Mouse (Mus musculus) liver, embryonic 14.5 days (tissue): ENCODE measurements around the gene Tnp1. TPM values are rescaled to one million over a fixed set of nuclear protein-coding genes. Genes with fewer than 3 reads are reported as not detected.

Experiments
- ATAC-seq: fragments of 200-750 bp; cut with Nextera tagmentation; 2 replicates; pipeline ENCODE4 v1.8.0; 2017; ENCODE audit warnings: moderate number of reproducible peaks, mild to moderate bottlenecking, moderate library complexity; ENCODE audit not compliant: insufficient read depth
- DNase-seq, 3 experiments: peaks; one replicate each; pipeline ENCODE4 v3.0.0-alpha.2; 2012 to 2013; ENCODE audit warnings: low read depth in 3 of 3, low spot score in 3 of 3
- H3K27ac ChIP-seq: fragments of 300-500 bp; sonication (generic); 2 replicates; pipeline ENCODE4 v1.5.1; 2014; ENCODE audit warnings: moderate library complexity, mild to moderate bottlenecking, control low read depth, inconsistent platforms
- H3K27me3 ChIP-seq: fragments of 300-500 bp; sonication (generic); 2 replicates; pipeline ENCODE4 v1.6.1; 2014; ENCODE audit warnings: mild to moderate bottlenecking, low read length, moderate library complexity; ENCODE audit not compliant: control insufficient read depth, insufficient read depth
- H3K36me3 ChIP-seq: fragments of 300-500 bp; sonication (generic); replicated peaks from 2 replicates; pipeline ENCODE4 v1.6.1; 2014; ENCODE audit warnings: low read depth; ENCODE audit not compliant: control insufficient read depth, insufficient read depth
- H3K4me1 ChIP-seq, 2 experiments: fragments of 200-500 bp in 1 of 2; fragments of 300-500 bp in 1 of 2; sonication (generic) in 1 of 2; replicated peaks; 2 replicates each; pipeline ENCODE4 v1.6.1; 2012 to 2014; ENCODE audit warnings: antibody characterized with exemption in 1 of 2, inconsistent platforms in 1 of 2, low read length in 1 of 2; ENCODE audit not compliant: control insufficient read depth in 2 of 2, insufficient read depth in 2 of 2
- H3K4me2 ChIP-seq: fragments of 300-500 bp; sonication (generic); 2 replicates; pipeline ENCODE4 v1.6.1; 2014; ENCODE audit warnings: low read depth, mild to moderate bottlenecking, control low read depth, moderate library complexity
- H3K4me3 ChIP-seq, 2 experiments: fragments of 200-500 bp in 1 of 2; fragments of 300-500 bp in 1 of 2; sonication (generic) in 1 of 2; 2 replicates each; pipeline ENCODE4 v1.5.1; 2012 to 2014; ENCODE audit warnings: low read depth in 2 of 2, low read length in 2 of 2, mild to moderate bottlenecking in 2 of 2, control low read depth in 1 of 2, inconsistent platforms in 1 of 2, moderate library complexity in 1 of 2; ENCODE audit not compliant: insufficient read depth in 1 of 2
- H3K9ac ChIP-seq: fragments of 300-500 bp; sonication (generic); replicated peaks from 2 replicates; pipeline ENCODE4 v1.6.1; 2014; ENCODE audit warnings: mild to moderate bottlenecking, control low read depth, moderate library complexity
- H3K9me3 ChIP-seq: fragments of 300-500 bp; sonication (generic); 2 replicates; pipeline ENCODE4 v1.6.1; 2016; ENCODE audit warnings: low read length, mixed read lengths; ENCODE audit not compliant: control insufficient read depth
- CTCF ChIP-seq: IDR thresholded peaks from 2 replicates; pipeline ENCODE4 v1.5.1; 2016; ENCODE audit warnings: antibody characterized with exemption, low read depth, control low read depth
- EP300 ChIP-seq: IDR thresholded peaks from 2 replicates; pipeline ENCODE4 v1.6.1; 2016; ENCODE audit warnings: antibody characterized with exemption, low read depth
- WGBS: fragments of 180-500 bp; shearing (Covaris S2); extraction: QIAGEN DNeasy Blood & Tissue Kit; methylation state at CpG from one replicate; pipeline ENCODE4 v1.1.7; 2014; ENCODE audit not compliant: insufficient replicate concordance; 5-methylcytosine and 5-hydroxymethylcytosine counted together
- polyA plus RNA-seq, 2 experiments: library from polyadenylated mRNA; depleted of rRNA in 1 of 2; stranded (reverse) in 1 of 2; unstranded in 1 of 2; fragments of >200 nt; fragmentation: Nextera tagmentation in 1 of 2; extraction: Ambion mirVana in 1 of 2; gene quantifications; 2 replicates each; pipeline versions ENCODE4 v1.2.1 to v1.2.3; 2012 to 2014

The Tnp1 gene
- polyA plus RNA-seq, 2 experiments: not detected

- Histone ChIP-seq H3K9me3 (no peaks in the 10 kb centered on the region), H3K36me3 (no peaks in the 10 kb centered on the region), H3K4me1 (no peaks in the 10 kb centered on the region), H3K4me2 (no peak overlapping the region), H3K27ac (no peak overlapping the region), H3K27me3 (no peaks in the 10 kb centered on the region), H3K9ac (no peak overlapping the region), H3K4me3 (no peak overlapping the region)
- TF ChIP-seq CTCF (no peak), EP300 (no peak)
- DNase-seq (no peak), ATAC-seq (no peak)
- WGBS: 63% methylated on average over 5 of the region's 5 CpGs
These were observed 20.8 kb downstream of the Tnp1 start for GRCm38 (mm10) chr1:72994751-72995528.

DNA sequence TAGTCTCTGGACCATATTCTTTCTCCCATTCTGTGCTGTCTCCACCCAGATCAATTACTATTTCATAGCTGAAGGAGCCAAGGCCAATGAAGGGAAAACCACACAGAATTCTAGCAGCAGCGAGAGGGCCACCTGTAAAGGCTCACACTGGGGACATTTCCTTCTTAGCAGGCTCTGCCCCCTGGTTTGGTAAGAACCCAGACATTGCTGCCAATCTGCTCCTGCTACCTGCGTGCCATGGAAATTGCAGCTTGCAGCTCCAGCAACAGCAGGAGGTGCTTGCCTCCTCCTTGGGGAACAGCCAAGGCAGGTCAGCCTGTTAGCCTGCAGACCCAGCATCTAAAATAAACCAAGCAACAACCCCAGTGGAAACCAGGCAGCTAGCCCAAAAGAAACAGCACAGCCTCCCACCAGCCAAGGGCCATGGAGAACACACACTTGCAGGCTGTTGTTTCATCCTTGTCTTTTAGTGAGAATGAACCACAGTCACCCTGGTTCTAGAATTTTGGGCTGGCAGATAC, 22.7 kb downstream of the Tnp1 start:
- DNase-seq: no peak

GRCm38 (mm10) chr1:72992209-72992608, 23.5 kb downstream of the Tnp1 start:
- 42% methylated on average over 2 of the region's 2 CpGs for WGBS
- Histone ChIP-seq H3K27me3 (no peaks in the 10 kb centered on the region), H3K9me3 (no peaks in the 10 kb centered on the region), H3K36me3 (no peaks in the 10 kb centered on the region), H3K4me3 (no peak overlapping the region), H3K4me2 (no peak overlapping the region), H3K4me1 (no peaks in the 10 kb centered on the region), H3K9ac (no peak overlapping the region), H3K27ac (no peak overlapping the region)
- TF ChIP-seq EP300 (no peak), CTCF (no peak)
- DNase-seq (no peak), ATAC-seq (no peak)

More for the DNA sequence above, 22.7 kb downstream of the Tnp1 start:
- Histone ChIP-seq H3K4me1 (no peaks in the 10 kb centered on the region), H3K9ac (no peak overlapping the region), H3K4me3 (no peak overlapping the region), H3K27ac (no peak overlapping the region), H3K36me3 (no peaks in the 10 kb centered on the region), H3K4me2 (no peak overlapping the region), H3K9me3 (no peaks in the 10 kb centered on the region), H3K27me3 (no peaks in the 10 kb centered on the region)
- TF ChIP-seq EP300 (no peak), CTCF (no peak)
- WGBS: 55% methylated on average over 2 of the region's 2 CpGs
- no peak for ATAC-seq

DNA sequence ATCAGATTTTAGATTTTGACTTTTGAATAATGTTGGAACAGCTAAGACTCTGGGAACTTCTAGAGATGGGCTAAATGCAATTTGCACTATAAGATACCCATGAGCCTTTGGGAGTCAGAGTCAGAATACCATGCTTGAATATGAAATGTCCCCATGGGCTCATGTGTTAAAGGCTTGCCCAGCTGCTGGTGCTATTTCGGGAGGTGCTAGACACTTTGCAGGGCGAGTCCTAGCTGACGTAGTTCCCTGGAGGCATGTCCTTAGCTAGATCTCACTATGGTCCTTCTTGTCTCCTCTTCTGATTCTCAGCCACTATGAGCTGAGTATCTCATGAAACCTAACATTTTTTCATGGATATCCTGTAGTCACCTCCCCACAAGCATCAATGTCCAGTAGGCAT, 26.8 kb downstream of the Tnp1 start:
- TF ChIP-seq EP300: no peak
- no peak for TF ChIP-seq CTCF
- H3K4me3 ChIP-seq: no peak overlapping the region
- H3K4me2 ChIP-seq: no peak overlapping the region
- DNase-seq (no peak), ATAC-seq (no peak)
- H3K9ac ChIP-seq: no peak overlapping the region
- H3K36me3 ChIP-seq: no peaks in the 10 kb centered on the region
- WGBS: 74% methylated on average over 3 of the region's 3 CpGs
- peaks cover 0 to 4% of the 10 kb centered on the region in 2 experiments; a peak in 1 of 4 replicates for H3K4me1 ChIP-seq
- H3K27ac ChIP-seq: no peak overlapping the region
- no peaks in the 10 kb centered on the region for H3K27me3 ChIP-seq
- no peaks in the 10 kb centered on the region for H3K9me3 ChIP-seq

- Histone ChIP-seq H3K4me1 (peaks cover 0 to 4% of the 10 kb centered on the region in 2 experiments; a peak in 1 of 4 replicates), H3K27me3 (no peaks in the 10 kb centered on the region), H3K4me3 (no peak overlapping the region), H3K36me3 (no peaks in the 10 kb centered on the region), H3K4me2 (no peak overlapping the region), H3K9me3 (no peaks in the 10 kb centered on the region), H3K9ac (no peak overlapping the region), H3K27ac (no peak overlapping the region)
- TF ChIP-seq CTCF (no peak), EP300 (no peak)
- DNase-seq (no peak), ATAC-seq (no peak)
- WGBS: 17% methylated on average over 4 of the region's 4 CpGs
These were observed 29.0 kb downstream of the Tnp1 start for GRCm38 (mm10) chr1:72986715-72987114.
